Mouse (Mus musculus) CH12.LX (cell line): ENCODE results near the gene Frs3. TPM values are rescaled to one million over a fixed set of nuclear protein-coding genes. Genes with fewer than 3 reads are reported as not detected.

ENCODE experiments used
- DNase-seq: peaks from one replicate; pipeline ENCODE4 v3.0.0-alpha.2; 2013; ENCODE audit errors: extremely low read depth
- H3K27ac ChIP-seq: 2 replicates; pipeline ENCODE4 v1.5.1; 2012; ENCODE audit warnings: low read depth, mild to moderate bottlenecking, control low read depth, moderate library complexity; ENCODE audit not compliant: insufficient read depth
- H3K27me3 ChIP-seq: replicated peaks from 2 replicates; pipeline ENCODE3; 2012; ENCODE audit warnings: inconsistent platforms
- H3K36me3 ChIP-seq, 2 experiments: replicated peaks in 1 of 2; 2 replicates each; pipeline versions ENCODE3 to v1.6.1; 2012; ENCODE audit warnings: inconsistent platforms in 1 of 2, low read length in 1 of 2, mild to moderate bottlenecking in 1 of 2, mixed read lengths in 1 of 2, moderate library complexity in 1 of 2; ENCODE audit not compliant: control insufficient read depth in 1 of 2, insufficient read depth in 1 of 2
- H3K4me1 ChIP-seq, 2 experiments: 2 replicates each; pipeline ENCODE4 v1.6.1; 2012; ENCODE audit warnings: inconsistent platforms in 1 of 2, moderate library complexity in 1 of 2; ENCODE audit not compliant: insufficient read depth in 2 of 2, control insufficient read depth in 1 of 2
- H3K4me2 ChIP-seq: 2 replicates; pipeline ENCODE4 v1.6.1; 2012; ENCODE audit warnings: low read depth, mild to moderate bottlenecking, control low read depth; ENCODE audit not compliant: poor library complexity, insufficient read depth, severe bottlenecking
- H3K4me3 ChIP-seq, 3 experiments: fragments of 150-350 bp in 1 of 3; sonication (generic) in 1 of 3; replicated peaks in 1 of 3; 2 replicates each; pipeline versions ENCODE3 to v1.5.1; 2011 to 2012; ENCODE audit warnings: low read depth in 2 of 3, low read length in 2 of 3, mild to moderate bottlenecking in 2 of 3, moderate library complexity in 2 of 3, control low read depth in 1 of 3, improper control_type of control experiment in 1 of 3, inconsistent platforms in 1 of 3, mixed read lengths in 1 of 3; ENCODE audit not compliant: poor library complexity in 1 of 3
- H3K79me2 ChIP-seq: replicated peaks from 2 replicates; pipeline ENCODE4 v1.6.1; 2012; ENCODE audit warnings: mild to moderate bottlenecking, moderate library complexity; ENCODE audit not compliant: control insufficient read depth, poor library complexity, insufficient read depth, severe bottlenecking; ENCODE audit errors: extremely low read depth
- H3K9ac ChIP-seq: 2 replicates; pipeline ENCODE4 v1.6.1; 2012; ENCODE audit warnings: low read depth, mild to moderate bottlenecking, control low read depth, moderate library complexity; ENCODE audit not compliant: insufficient read depth
- H3K9me3 ChIP-seq: replicated peaks from 2 replicates; pipeline ENCODE3; 2012; ENCODE audit warnings: low read length, inconsistent platforms, mixed read lengths
- BHLHE40 ChIP-seq: IDR thresholded peaks from 2 replicates; pipeline ENCODE4 v1.6.1; 2011; ENCODE audit warnings: mild to moderate bottlenecking, low read depth, low read length, improper control_type of control experiment
- CHD1 ChIP-seq: IDR thresholded peaks from 2 replicates; pipeline ENCODE4 v1.6.1; 2012; ENCODE audit warnings: low read depth, low read length, improper control_type of control experiment, inconsistent platforms
- CHD2 ChIP-seq: IDR thresholded peaks from 2 replicates; pipeline ENCODE4 v1.6.1; 2011; ENCODE audit warnings: low read length, improper control_type of control experiment
- CTCF ChIP-seq, 2 experiments: IDR thresholded peaks in 1 of 2; conservative IDR thresholded peaks in 1 of 2; 2 replicates each; pipeline ENCODE4 v1.5.1; 2011 to 2012; ENCODE audit warnings: low read depth in 2 of 2, low read length in 2 of 2, improper control_type of control experiment in 1 of 2, inconsistent platforms in 1 of 2, mild to moderate bottlenecking in 1 of 2, moderate library complexity in 1 of 2
- E2F4 ChIP-seq: IDR thresholded peaks from 2 replicates; pipeline ENCODE4 v1.6.1; 2011; ENCODE audit warnings: low read depth, low read length, improper control_type of control experiment; ENCODE audit not compliant: insufficient replicate concordance
- ELF1 ChIP-seq: IDR thresholded peaks from 2 replicates; pipeline ENCODE4 v1.6.1; 2014; ENCODE audit warnings: low read depth, mild to moderate bottlenecking, inconsistent platforms, low read length, improper control_type of control experiment
- EP300 ChIP-seq: IDR thresholded peaks from 2 replicates; pipeline ENCODE4 v1.6.1; 2011; ENCODE audit warnings: low read length, improper control_type of control experiment
- ETS1 ChIP-seq: conservative IDR thresholded peaks from 2 replicates; pipeline ENCODE4 v1.6.1; 2012; ENCODE audit warnings: low read depth, mild to moderate bottlenecking, inconsistent platforms, low read length, improper control_type of control experiment, moderate library complexity
- GABPA ChIP-seq: IDR thresholded peaks from 2 replicates; pipeline ENCODE4 v1.6.1; 2012; ENCODE audit warnings: low read depth, low read length, improper control_type of control experiment, inconsistent platforms; ENCODE audit not compliant: insufficient replicate concordance
- HCFC1 ChIP-seq: IDR thresholded peaks from 2 replicates; pipeline ENCODE4 v1.6.1; 2012; ENCODE audit warnings: low read depth, mild to moderate bottlenecking, inconsistent platforms, low read length, improper control_type of control experiment
- IRF4 ChIP-seq: IDR thresholded peaks from 2 replicates; pipeline ENCODE4 v1.6.1; 2014; ENCODE audit warnings: low read depth, mild to moderate bottlenecking, inconsistent platforms, low read length, improper control_type of control experiment
- JUN ChIP-seq: IDR thresholded peaks from 2 replicates; pipeline ENCODE4 v1.6.1; 2011; ENCODE audit warnings: low read depth, mild to moderate bottlenecking, low read length, improper control_type of control experiment, moderate library complexity; ENCODE audit not compliant: insufficient read depth
- JUND ChIP-seq: conservative IDR thresholded peaks from 2 replicates; pipeline ENCODE4 v1.6.1; 2011; ENCODE audit warnings: low read depth, low read length, improper control_type of control experiment
- KAT2A ChIP-seq: IDR thresholded peaks from 2 replicates; pipeline ENCODE4 v1.6.1; 2012; ENCODE audit warnings: low read length, improper control_type of control experiment, inconsistent platforms; ENCODE audit not compliant: insufficient replicate concordance
- MAFK ChIP-seq: IDR thresholded peaks from 2 replicates; pipeline ENCODE4 v1.6.1; 2011; ENCODE audit warnings: low read length, improper control_type of control experiment; ENCODE audit not compliant: insufficient replicate concordance
- MAX ChIP-seq: IDR thresholded peaks from 2 replicates; pipeline ENCODE4 v1.6.1; 2011; ENCODE audit warnings: low read length, improper control_type of control experiment
- MAZ ChIP-seq: IDR thresholded peaks from 2 replicates; pipeline ENCODE4 v1.6.1; 2012; ENCODE audit warnings: low read depth, mild to moderate bottlenecking, inconsistent platforms, low read length, improper control_type of control experiment, moderate library complexity
- MEF2A ChIP-seq: IDR thresholded peaks from 2 replicates; pipeline ENCODE4 v1.6.1; 2014; ENCODE audit warnings: low read depth, mild to moderate bottlenecking, inconsistent platforms, low read length, improper control_type of control experiment, borderline replicate concordance
- MXI1 ChIP-seq: IDR thresholded peaks from 2 replicates; pipeline ENCODE4 v1.6.1; 2011; ENCODE audit warnings: mild to moderate bottlenecking, low read depth, low read length, improper control_type of control experiment
- MYC ChIP-seq: IDR thresholded peaks from 2 replicates; pipeline ENCODE4 v1.6.1; 2011; ENCODE audit warnings: low read depth, mild to moderate bottlenecking, improper control_type of control experiment, low read length
- NELFE ChIP-seq: IDR thresholded peaks from 2 replicates; pipeline ENCODE4 v1.6.1; 2011; ENCODE audit warnings: low read depth, low read length, improper control_type of control experiment
- NRF1 ChIP-seq: IDR thresholded peaks from 2 replicates; pipeline ENCODE4 v1.6.1; 2014; ENCODE audit warnings: low read depth, mild to moderate bottlenecking, inconsistent platforms, low read length, improper control_type of control experiment, moderate library complexity
- PAX5 ChIP-seq: IDR thresholded peaks from 2 replicates; pipeline ENCODE4 v1.6.1; 2012; ENCODE audit warnings: low read length, inconsistent platforms, mixed read lengths
- POLR2A ChIP-seq: IDR thresholded peaks from 2 replicates; pipeline ENCODE4 v1.6.1; 2011; ENCODE audit warnings: low read depth, mild to moderate bottlenecking, improper control_type of control experiment, low read length
- POLR2AphosphoS2 ChIP-seq: IDR thresholded peaks from 2 replicates; pipeline ENCODE4 v1.6.1; 2011; ENCODE audit warnings: low read depth, low read length, improper control_type of control experiment
- RAD21 ChIP-seq: IDR thresholded peaks from 2 replicates; pipeline ENCODE4 v1.6.1; 2011; ENCODE audit warnings: low read depth, mild to moderate bottlenecking, low read length, improper control_type of control experiment, moderate library complexity
- RCOR1 ChIP-seq: conservative IDR thresholded peaks from 2 replicates; pipeline ENCODE4 v1.6.1; 2012; ENCODE audit warnings: low read depth, mild to moderate bottlenecking, inconsistent platforms, low read length, improper control_type of control experiment
- SIN3A ChIP-seq: IDR thresholded peaks from 2 replicates; pipeline ENCODE4 v1.6.1; 2012; ENCODE audit warnings: low read length, improper control_type of control experiment, inconsistent platforms
- TBP ChIP-seq: conservative IDR thresholded peaks from 2 replicates; pipeline ENCODE4 v1.6.1; 2011; ENCODE audit warnings: low read depth, low read length, improper control_type of control experiment
- TCF12 ChIP-seq: IDR thresholded peaks from 2 replicates; pipeline ENCODE4 v1.6.1; 2014; ENCODE audit warnings: low read depth, mild to moderate bottlenecking, inconsistent platforms, low read length, improper control_type of control experiment
- UBTF ChIP-seq: IDR thresholded peaks from 2 replicates; pipeline ENCODE4 v1.6.1; 2012; ENCODE audit warnings: low read depth, mild to moderate bottlenecking, inconsistent platforms, low read length, improper control_type of control experiment, moderate library complexity
- USF1 ChIP-seq: IDR thresholded peaks from 2 replicates; pipeline ENCODE4 v1.6.1; 2014; ENCODE audit warnings: low read depth, mild to moderate bottlenecking, inconsistent platforms, low read length, improper control_type of control experiment
- USF2 ChIP-seq: conservative IDR thresholded peaks from 2 replicates; pipeline ENCODE4 v1.6.1; 2011; ENCODE audit warnings: low read depth, low read length, improper control_type of control experiment
- ZC3H11A ChIP-seq: IDR thresholded peaks from 2 replicates; pipeline ENCODE4 v1.6.1; 2012; ENCODE audit warnings: low read depth, mild to moderate bottlenecking, inconsistent platforms, low read length, improper control_type of control experiment
- ZKSCAN1 ChIP-seq: IDR thresholded peaks from 2 replicates; pipeline ENCODE4 v1.6.1; 2012; ENCODE audit warnings: low read depth, inconsistent platforms, low read length, improper control_type of control experiment, borderline replicate concordance
- ZMIZ1 ChIP-seq: IDR thresholded peaks from 2 replicates; pipeline ENCODE4 v1.6.1; 2012; ENCODE audit warnings: low read depth, mild to moderate bottlenecking, inconsistent platforms, low read length, improper control_type of control experiment
- ZNF384 ChIP-seq: IDR thresholded peaks from 2 replicates; pipeline ENCODE4 v1.6.1; 2012; ENCODE audit warnings: low read depth, low read length, improper control_type of control experiment, inconsistent platforms
- dilution Hi-C: fragments of 300-500 bp; cut with MboI; formaldehyde crosslinking; loops from 2 replicates; pipeline ENCODE4 v1.14.3; 2020; ENCODE audit warnings: low sequenced_read_pairs; ENCODE audit not compliant: extremely low pct_unique_long_range_greater_than_20kb, extremely low pct_ligation_motif_present
- in situ Hi-C: fragments of 300-500 bp; cut with MboI; formaldehyde crosslinking; loops from 3 replicates; pipeline ENCODE4 v1.14.3; 2019; ENCODE audit warnings: low sequenced_read_pairs, low pct_ligation_motif_present, low pct_unique_long_range_greater_than_20kb, mixed read lengths
- polyA plus RNA-seq: library from polyadenylated mRNA; unstranded; fragments of >175 nt; gene quantifications from 2 replicates; pipeline ENCODE4 v1.2.1, GENCODE M21; 2012; ENCODE audit warnings: low read depth; ENCODE audit not compliant: insufficient read length
- total RNA-seq, 2 experiments: library from RNA; depleted of rRNA; stranded (reverse); fragments of 300-350 nt in 1 of 2; fragments of >200 nt in 1 of 2; gene quantifications; 2 replicates each; pipeline ENCODE4 v1.2.3; 2012 to 2014

The Frs3 gene
- 1.6 and 2.9 TPM in 2 replicates for total RNA-seq (2012; rRNA removed)
- 0.19 and 0.54 TPM in 2 replicates for total RNA-seq (2014; rRNA removed)
- polyA plus RNA-seq: 0.67 and 0.76 TPM in 2 replicates

- Histone ChIP-seq H3K79me2 (peaks cover 10% of the 10 kb centered on the region), H3K27ac (no peak within 1 kb of the TSS), H3K9ac (peak within 1 kb of the TSS; percentile 84), H3K4me2 (peak within 1 kb of the TSS; percentile 88), H3K36me3 (peaks cover 17 to 29% of the 10 kb centered on the region in 2 experiments), H3K27me3 (peaks cover 50% of the 10 kb centered on the region), H3K9me3 (no peaks in the 10 kb centered on the region), H3K4me3 (peak within 1 kb of the TSS; percentile 85 to 96 (median 92)), H3K4me1 (peaks cover 5 to 24% of the 10 kb centered on the region in 2 experiments)
- dilution Hi-C loops: no loop called here
- DNase-seq: no peak
- in situ Hi-C loops: loop anchor here (5.0 kb wide), 1 partner anchor 77 kb away; the partner anchor contains the start of genes Bysl, Gm20517 and Med20
- TF ChIP-seq CHD2: no peak
- TF ChIP-seq E2F4: no peak
- no peak for TF ChIP-seq MAX
- peak in 1 of 2 experiments; percentile 27; a peak in 1 of 4 replicates for TF ChIP-seq CTCF (conservative IDR thresholded peaks at IDR 0.05 in 1 of 2, IDR thresholded peaks at IDR 0.05 in 1 of 2; ENCODE audit: low read depth in 2 of 2, low read length in 2 of 2)
- TF ChIP-seq MXI1: peak; percentile 45; the same call in 1 of the 2 replicates
- no peak for TF ChIP-seq JUND
- TF ChIP-seq PAX5: no peak
- TF ChIP-seq UBTF: 0 out of 2 replicates have a peak, but pooled peaks have one; percentile 40
- TF ChIP-seq USF2: no peak
- TF ChIP-seq USF1: no peak
- no peak for TF ChIP-seq ETS1
- TF ChIP-seq POLR2A: peak; percentile 57
- TF ChIP-seq RCOR1: no peak
- TF ChIP-seq ZKSCAN1: no peak
- 0 out of 2 replicates have a peak, but pooled peaks have one; percentile 28 for TF ChIP-seq ELF1
- TF ChIP-seq EP300: no peak
- TF ChIP-seq NELFE: peak; percentile 49; the same call in 1 of the 2 replicates
- no peak for TF ChIP-seq RAD21
- no peak for TF ChIP-seq TBP
- no peak for TF ChIP-seq MYC
- 0 out of 2 replicates have a peak, but pooled peaks have one; percentile 27 for TF ChIP-seq HCFC1
- TF ChIP-seq TCF12: peak; percentile 50; the same call in 1 of the 2 replicates
- no peak; the same call in 1 of the 2 replicates for TF ChIP-seq SIN3A
- no peak for TF ChIP-seq CHD1
- peak; percentile 66; the same call in 1 of the 2 replicates for TF ChIP-seq ZMIZ1
- peak; percentile 62; the same call in 1 of the 2 replicates for TF ChIP-seq MAZ
- TF ChIP-seq POLR2AphosphoS2: no peak
- no peak for TF ChIP-seq KAT2A
- no peak for TF ChIP-seq MAFK
- TF ChIP-seq NRF1: no peak
- TF ChIP-seq GABPA: no peak
- TF ChIP-seq ZNF384: no peak
- TF ChIP-seq IRF4: peak; percentile 41; the same call in 1 of the 2 replicates
- TF ChIP-seq BHLHE40: no peak
- no peak for TF ChIP-seq ZC3H11A
- no peak for TF ChIP-seq JUN
- no peak for TF ChIP-seq MEF2A
Observed at GRCm38 (mm10) chr17:47688608-47689575, at the start of gene Frs3. Gene Frs3, plus strand, starts transcription at chr17:47689030.
